Mouse (Mus musculus): ENCODE measurements at regions not wholly inside any gene's neighbourhood (a gene's known extent, or its start where the extent isn't known, plus 50 kb on each side); places are given as distances from the start of the nearest gene placed in this dataset.

DNA sequence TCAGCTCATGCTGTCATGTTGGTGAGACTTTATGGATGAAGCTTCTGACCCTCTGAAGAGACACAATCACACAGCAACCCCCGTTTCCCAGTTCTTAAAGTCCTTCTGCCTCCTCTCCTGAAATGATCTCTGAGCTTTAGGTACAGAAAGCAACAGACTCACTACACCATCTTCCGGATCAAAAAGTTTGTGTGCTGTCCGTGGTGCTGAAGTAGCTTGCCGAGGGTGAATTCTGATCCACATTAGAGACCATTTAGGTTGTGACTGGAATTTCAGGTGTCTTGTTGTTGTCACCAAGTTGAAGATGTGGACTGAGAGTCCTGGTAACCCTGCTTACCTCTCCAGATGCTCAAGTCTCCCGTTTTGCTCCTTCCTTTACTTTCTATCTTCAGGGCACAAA is 375.2 kb downstream of the Shisa9 start:
- peak; percentile 75 for DNase-seq (ENCODE audit: low spot score)

DNA sequence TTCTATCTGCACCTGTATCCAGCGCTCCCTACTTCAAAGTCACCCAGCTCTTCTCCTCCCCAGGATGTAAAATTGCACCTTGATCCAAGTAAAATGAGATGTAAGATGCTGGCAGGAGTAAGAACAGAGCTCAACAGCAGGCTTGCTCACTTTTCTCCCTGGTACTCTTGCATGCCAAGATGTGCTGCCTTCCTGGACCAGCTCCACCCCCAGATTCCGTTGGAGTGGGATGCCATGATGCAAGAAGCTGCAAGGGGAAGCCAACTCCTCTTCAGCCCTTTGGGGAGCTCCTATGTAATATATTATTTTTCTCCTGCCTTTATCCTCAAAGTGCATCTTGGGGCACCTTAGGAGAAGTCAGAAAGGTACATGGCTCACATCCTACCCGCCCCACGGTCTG is 405.6 kb downstream of the Shisa9 start:
- DNase-seq (ENCODE audit: low spot score) = no peak

DNA sequence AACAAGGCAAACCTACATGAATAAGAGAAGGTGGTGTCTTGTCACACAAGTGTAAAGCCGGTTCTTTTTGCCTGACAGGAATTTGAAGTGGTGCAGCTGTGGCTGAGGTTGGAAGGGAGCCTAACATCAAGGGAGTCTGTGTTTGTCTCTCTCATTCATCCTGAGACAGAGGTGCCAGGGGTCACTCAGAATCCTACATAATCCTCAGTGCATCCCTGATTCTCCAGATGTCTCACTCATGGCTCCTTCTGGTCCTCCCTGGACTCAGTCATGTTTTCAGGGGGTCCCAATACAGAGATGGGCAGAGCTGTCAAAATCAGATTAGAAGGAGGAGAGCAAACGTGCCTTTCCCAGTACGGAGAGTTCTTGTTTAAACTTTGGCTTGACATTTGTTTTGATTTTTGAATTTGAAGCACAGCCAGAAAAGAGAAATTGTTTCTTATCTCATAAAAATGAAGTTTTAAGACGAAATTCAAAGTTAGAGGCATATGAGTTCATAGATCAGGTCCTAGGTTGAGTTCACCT is 451.8 kb downstream of the Shisa9 start:
- peak; percentile 1 for DNase-seq (ENCODE audit: low spot score)

DNA sequence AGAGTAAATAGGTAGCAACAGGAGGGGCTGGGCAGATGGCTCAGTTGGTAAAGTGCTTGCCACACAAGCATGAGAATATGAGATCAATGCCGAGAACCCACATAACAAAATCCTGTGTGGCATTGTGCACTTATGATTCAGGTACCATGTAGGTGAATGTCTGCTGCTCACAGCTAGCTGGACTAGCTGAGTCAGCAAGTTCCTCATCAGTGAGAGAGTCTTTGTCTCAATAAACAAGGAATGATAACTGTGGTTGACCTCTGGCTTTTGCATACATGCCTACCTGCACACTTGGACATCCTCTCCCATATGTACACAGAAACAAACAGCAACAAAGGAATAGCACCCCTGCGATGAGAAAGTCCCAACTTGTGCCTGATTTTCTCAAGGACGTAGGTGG is 454.7 kb downstream of the Shisa9 start:
- DNase-seq (ENCODE audit: low spot score) = no peak

DNA sequence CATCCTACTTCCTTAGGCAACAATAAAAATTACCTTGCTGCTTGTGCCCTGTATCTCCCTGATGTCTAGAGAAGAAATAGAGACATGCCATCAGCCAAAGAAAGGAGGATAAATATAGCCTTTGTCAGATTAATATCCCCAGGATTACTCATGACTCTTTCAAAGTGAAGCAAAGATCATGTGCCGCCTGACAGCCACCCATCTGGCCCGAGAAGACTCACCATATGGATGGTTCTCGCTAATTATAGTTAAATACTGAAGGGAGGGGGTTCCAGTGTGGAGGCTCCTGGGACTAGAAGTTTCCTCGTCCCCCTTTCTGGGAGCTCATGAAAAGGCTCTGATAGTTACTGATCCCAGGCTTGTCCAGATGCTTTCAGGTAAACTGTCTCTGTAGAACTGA is 470.9 kb downstream of the Shisa9 start:
- no peak for DNase-seq (ENCODE audit: low spot score)

Data from embryo, embryonic 10.5 days (tissue).